Mouse (Mus musculus): Measurements from ENCODE around the gene Gm8897.
"Not testable (repeated sequence)": the region's sequence is repeated elsewhere in the genome, so short reads cannot be mapped to it uniquely, and the experiment has no call there.

The Gm8897 gene

DNA sequence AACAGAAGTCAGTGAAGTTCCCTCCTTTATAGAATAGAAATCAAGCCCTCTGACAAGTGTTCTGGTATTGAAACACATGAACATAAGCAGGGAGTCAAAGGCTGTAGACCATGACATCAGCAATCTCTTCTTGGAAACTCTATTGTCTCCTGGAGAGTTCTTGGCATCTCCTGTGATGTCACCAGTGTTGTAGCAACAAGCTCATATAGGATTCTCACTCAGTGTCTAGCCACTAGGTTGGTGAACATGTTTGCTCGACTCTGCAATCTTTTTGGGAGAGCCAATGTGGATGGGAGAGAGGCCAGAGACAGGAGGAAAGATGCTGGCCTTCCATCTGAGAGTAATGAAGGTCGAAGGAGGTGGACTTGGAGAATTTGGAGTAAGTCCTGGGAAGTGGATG is at the start of gene Gm8897:
Gm8897 (plus strand) TSS at position 301 of the 400 bp plus-strand sequence.
- DNase-seq (ENCODE audit: extremely low spot score, low read depth, low spot score) = not testable (repeated sequence)

DNA sequence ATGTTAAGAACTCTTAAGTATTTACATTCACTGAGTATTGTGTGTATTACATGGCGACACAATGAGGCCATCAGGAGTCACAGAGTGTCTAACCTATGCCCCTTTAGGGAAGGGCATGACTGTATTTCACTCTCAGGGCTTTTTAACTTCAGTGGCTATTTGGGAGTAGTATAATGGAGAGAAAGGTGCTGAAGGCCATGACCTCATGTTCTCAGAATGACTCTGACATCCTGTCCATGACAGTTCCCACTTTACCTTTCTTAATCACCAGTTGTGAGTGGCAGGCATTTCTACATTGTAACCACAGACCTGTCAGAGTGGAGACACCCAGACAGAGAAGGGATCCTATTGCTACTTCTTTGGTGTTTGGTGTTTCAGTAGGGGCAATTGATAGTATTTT is 473 bp downstream of the Gm8897 start:
- DNase-seq (ENCODE audit: extremely low spot score, low read depth, low spot score) = not testable (repeated sequence)
